16 mouse cellular contexts compared by ENCODE assay signal in genomic region chr1:113412858-113413257, GRCm38 (mm10).
A peak's percentile ranks its signal among the peaks of the same experiment; 100 is the strongest.
DNase-seq lines count a peak whose midpoint lies in the region; ATAC-seq lines count a peak whose summit lies in the region.
"Had no signal": no experiment of that assay in that cellular context is flagged by ENCODE, and none has a peak within 500 bp of the region (broad histone marks: within the 10 kb centered on the region; RNA-seq: fewer than 3 reads in every experiment).

No protein-coding gene starts in this region.

- H3K27ac ChIP-seq in forebrain, embryonic 13.5 days, result no peak overlapping the region
- H3K27ac ChIP-seq in forebrain, embryonic 11.5 days (ENCODE audit: low read depth, low read length), result no peak overlapping the region
- no peak overlapping the region for H3K27ac ChIP-seq in kidney, embryonic 14.5 days (ENCODE audit: low read depth, low read length)
- H3K27ac ChIP-seq: embryonic facial prominence, embryonic 13.5 days; left cerebral cortex, adult 2 months had no signal

- no peaks in the 10 kb centered on the region for H3K4me1 ChIP-seq in forebrain, embryonic 13.5 days
- no peaks in the 10 kb centered on the region for H3K4me1 ChIP-seq in forebrain, embryonic 11.5 days (replicated peaks; ENCODE audit: control insufficient read depth, insufficient read depth, low read length)
- no peaks in the 10 kb centered on the region for H3K4me1 ChIP-seq in kidney, embryonic 14.5 days (ENCODE audit: control insufficient read depth, insufficient read depth, low read length)
- H3K4me1 ChIP-seq: embryonic facial prominence, embryonic 13.5 days had no signal

- DNase-seq in forebrain, embryonic 11.5 days (ENCODE audit: low spot score), result no peak
- DNase-seq in kidney, postnatal 14 days, result peak; percentile 12
- DNase-seq in cerebellum, adult 9-11 months, result peak; percentile 14
- DNase-seq in kidney, postnatal 25 days, result peak; percentile 2 to 42
- DNase-seq in yolk sac, embryonic 10.5 days (ENCODE audit: low spot score), result no peak
- no peak for DNase-seq in thymus, postnatal 25 days
- DNase-seq: adrenal gland, postnatal 25 days; B cell, adult 2 months; heart, adult 18-20 months; lung, adult 2 months; thymus, adult 2 months had no signal

- no peak overlapping the region for H3K9ac ChIP-seq in forebrain, embryonic 13.5 days
- no peak overlapping the region for H3K9ac ChIP-seq in forebrain, embryonic 11.5 days (ENCODE audit: low read length)
- no peak overlapping the region for H3K9ac ChIP-seq in kidney, embryonic 14.5 days (ENCODE audit: low read depth, low read length)
- H3K9ac ChIP-seq: embryonic facial prominence, embryonic 13.5 days had no signal

- peak; percentile 51; the same call in 1 of the 2 replicates for ATAC-seq in forebrain, embryonic 13.5 days
- ATAC-seq in forebrain, embryonic 11.5 days (replicated peaks; ENCODE audit: low FRiP score), result no peak
- no peak for ATAC-seq in kidney, embryonic 14.5 days (ENCODE audit: low FRiP score, low TSS enrichment)

- H3K27me3 ChIP-seq in forebrain, embryonic 13.5 days, result no peaks in the 10 kb centered on the region
- no peaks in the 10 kb centered on the region for H3K27me3 ChIP-seq in forebrain, embryonic 11.5 days (ENCODE audit: control insufficient read depth, insufficient read depth, low read length)
- H3K27me3 ChIP-seq in kidney, embryonic 14.5 days (ENCODE audit: control insufficient read depth, insufficient read depth, low read length), result no peaks in the 10 kb centered on the region
- H3K27me3 ChIP-seq: embryonic facial prominence, embryonic 13.5 days had no signal

- H3K9me3 ChIP-seq in forebrain, embryonic 13.5 days (replicated peaks), result no peaks in the 10 kb centered on the region
- H3K9me3 ChIP-seq in forebrain, embryonic 11.5 days (ENCODE audit: control insufficient read depth, low read length), result no peaks in the 10 kb centered on the region
- no peaks in the 10 kb centered on the region for H3K9me3 ChIP-seq in kidney, embryonic 14.5 days (ENCODE audit: control insufficient read depth, low read length)
- H3K9me3 ChIP-seq: embryonic facial prominence, embryonic 13.5 days had no signal

- H3K4me3 ChIP-seq in forebrain, embryonic 13.5 days, result no peak overlapping the region
- no peak overlapping the region for H3K4me3 ChIP-seq in forebrain, embryonic 11.5 days (ENCODE audit: low read depth, low read length)
- no peak overlapping the region for H3K4me3 ChIP-seq in kidney, embryonic 14.5 days (ENCODE audit: low read length)
- H3K4me3 ChIP-seq: embryonic facial prominence, embryonic 13.5 days; left cerebral cortex, adult 2 months had no signal

- 65% methylated on average over 3 of the region's 3 CpGs for WGBS in forebrain, embryonic 13.5 days
- 73% methylated on average over 3 of the region's 3 CpGs for WGBS in forebrain, embryonic 11.5 days
- WGBS in kidney, embryonic 14.5 days, result 78% methylated on average over 3 of the region's 3 CpGs

- no peak overlapping the region for H3K4me2 ChIP-seq in forebrain, embryonic 13.5 days
- no peak overlapping the region for H3K4me2 ChIP-seq in forebrain, embryonic 11.5 days (ENCODE audit: low read depth, low read length, severe bottlenecking)
- H3K4me2 ChIP-seq in kidney, embryonic 14.5 days (replicated peaks; ENCODE audit: low read depth, low read length), result no peak overlapping the region
- H3K4me2 ChIP-seq: embryonic facial prominence, embryonic 13.5 days had no signal

- H3K36me3 ChIP-seq in forebrain, embryonic 13.5 days (ENCODE audit: poor library complexity, severe bottlenecking), result no peaks in the 10 kb centered on the region
- no peaks in the 10 kb centered on the region for H3K36me3 ChIP-seq in forebrain, embryonic 11.5 days (ENCODE audit: control insufficient read depth, insufficient read depth, low read length)
- no peaks in the 10 kb centered on the region for H3K36me3 ChIP-seq in kidney, embryonic 14.5 days (ENCODE audit: control insufficient read depth, insufficient read depth, low read length)
- H3K36me3 ChIP-seq: embryonic facial prominence, embryonic 13.5 days; G1E had no signal

Comparison
In these comparisons a context has a peak if more than half of its experiments do, and no peak if none do; other contexts are left out.
1. DNase-seq: peak in kidney, postnatal 14 days (single experiment), cerebellum, adult 9-11 months (single experiment) and kidney, postnatal 25 days (2 of 2); none in forebrain, embryonic 11.5 days (single experiment), yolk sac, embryonic 10.5 days (single experiment) and thymus, postnatal 25 days (single experiment).